In genomic region chr17:47468466-47468865, GRCm38 (mm10) we compare ENCODE assay signal across 8 mouse cellular contexts. TPM values are rescaled to one million over a fixed set of nuclear protein-coding genes. Genes with fewer than 3 reads are reported as not detected.
DNase-seq lines count a peak whose midpoint lies in the region; ATAC-seq lines count a peak whose summit lies in the region.

No protein-coding gene starts in this region.

- no peak for ATAC-seq in forebrain, embryonic 12.5 days (ENCODE audit: low FRiP score)
- ATAC-seq in intestine, embryonic 15.5 days: no peak
- no peak for ATAC-seq in neural tube, embryonic 14.5 days (ENCODE audit: low read depth)

- 8% methylated on average over 34 of the region's 34 CpGs for WGBS in forebrain, embryonic 12.5 days
- 25% methylated on average over 34 of the region's 34 CpGs for WGBS in intestine, embryonic 15.5 days
- WGBS in neural tube, embryonic 14.5 days: 5% methylated on average over 34 of the region's 34 CpGs

- no peaks in the 10 kb centered on the region for H3K36me3 ChIP-seq in forebrain, embryonic 12.5 days (replicated peaks)
- no peaks in the 10 kb centered on the region for H3K36me3 ChIP-seq in intestine, embryonic 15.5 days
- no peaks in the 10 kb centered on the region for H3K36me3 ChIP-seq in neural tube, embryonic 14.5 days (ENCODE audit: control insufficient read depth, insufficient read depth, low read length)

- peak overlapping the region; percentile 40 for H3K4me2 ChIP-seq in forebrain, embryonic 12.5 days
- H3K4me2 ChIP-seq in intestine, embryonic 15.5 days (replicated peaks): peak overlapping the region; percentile 47
- H3K4me2 ChIP-seq in neural tube, embryonic 14.5 days (ENCODE audit: low read depth, low read length): peak overlapping the region; percentile 16; the same call in 1 of the 2 replicates

- H3K27ac ChIP-seq in forebrain, embryonic 12.5 days: no peak overlapping the region
- no peak overlapping the region for H3K27ac ChIP-seq in intestine, embryonic 15.5 days
- no peak overlapping the region for H3K27ac ChIP-seq in neural tube, embryonic 14.5 days (ENCODE audit: low read depth, low read length)

- H3K9me3 ChIP-seq in forebrain, embryonic 12.5 days: no peaks in the 10 kb centered on the region
- no peaks in the 10 kb centered on the region for H3K9me3 ChIP-seq in intestine, embryonic 15.5 days
- no peaks in the 10 kb centered on the region for H3K9me3 ChIP-seq in neural tube, embryonic 14.5 days (ENCODE audit: control insufficient read depth, low read length)

- H3K27me3 ChIP-seq in forebrain, embryonic 12.5 days: peaks cover 68% of the 10 kb centered on the region
- H3K27me3 ChIP-seq in intestine, embryonic 15.5 days (replicated peaks): 0 out of 2 replicates have a peak, but pooled peaks cover 3% of the 10 kb centered on the region
- peaks cover 17% of the 10 kb centered on the region for H3K27me3 ChIP-seq in neural tube, embryonic 14.5 days (ENCODE audit: control insufficient read depth, insufficient read depth, low read length)

- peak; percentile 52 to 68 for DNase-seq in kidney, postnatal 4 days
- no peak for DNase-seq in kidney, adult 18-20 months
- DNase-seq in frontal cortex, postnatal 10 days (ENCODE audit: low spot score in 2 of 2): no peak
- DNase-seq in T-cell, adult 2 months (ENCODE audit: low spot score): no peak
- no peak for DNase-seq in left cerebral cortex, adult 8-10 months (ENCODE audit: low spot score in 2 of 2)

- H3K4me1 ChIP-seq in forebrain, embryonic 12.5 days: peaks cover 21% of the 10 kb centered on the region
- peaks cover 55% of the 10 kb centered on the region for H3K4me1 ChIP-seq in intestine, embryonic 15.5 days (replicated peaks)
- no peaks in the 10 kb centered on the region for H3K4me1 ChIP-seq in neural tube, embryonic 14.5 days (ENCODE audit: control insufficient read depth, insufficient read depth, low read length)

- H3K4me3 ChIP-seq in forebrain, embryonic 12.5 days (replicated peaks): peak overlapping the region; percentile 21
- peak overlapping the region; percentile 17 for H3K4me3 ChIP-seq in intestine, embryonic 15.5 days (replicated peaks)
- H3K4me3 ChIP-seq in neural tube, embryonic 14.5 days (ENCODE audit: low read depth, low read length): no peak overlapping the region

- no peak overlapping the region for H3K9ac ChIP-seq in forebrain, embryonic 12.5 days
- H3K9ac ChIP-seq in intestine, embryonic 15.5 days: no peak overlapping the region
- no peak overlapping the region for H3K9ac ChIP-seq in neural tube, embryonic 14.5 days (replicated peaks; ENCODE audit: low read depth, low read length)

RNA-seq across cellular contexts. Expression of gene 1700001C19Rik, which starts 31.3 kb away (rescaled TPM):
- polyA plus RNA-seq in forebrain, embryonic 12.5 days (2016; fragmentation: Nextera tagmentation; extraction: Ambion mirVana): 0.19 and 0.31 TPM in 2 replicates
- polyA plus RNA-seq in intestine, embryonic 15.5 days (2015; fragmentation: Nextera tagmentation; extraction: Ambion mirVana): 0.28 and 0.38 TPM in 2 replicates
- polyA plus RNA-seq in neural tube, embryonic 14.5 days (2014; fragmentation: Nextera tagmentation; extraction: Ambion mirVana): 0.36 and 0.42 TPM in 2 replicates
- not detected for total RNA-seq in left cerebral cortex, adult 8-10 months (2022)

RNA-seq across cellular contexts. Expression of gene AI661453, which starts 32.1 kb away (rescaled TPM):
- 0.13 and 0.19 TPM in 2 replicates for polyA plus RNA-seq in forebrain, embryonic 12.5 days (2016; fragmentation: Nextera tagmentation; extraction: Ambion mirVana)
- polyA plus RNA-seq in intestine, embryonic 15.5 days (2015; fragmentation: Nextera tagmentation; extraction: Ambion mirVana): 3.1 and 3.7 TPM in 2 replicates
- polyA plus RNA-seq in neural tube, embryonic 14.5 days (2014; fragmentation: Nextera tagmentation; extraction: Ambion mirVana): 0.21 TPM in 1 of 2 replicates, not detected in the other
- total RNA-seq in left cerebral cortex, adult 8-10 months (2022): 1 to 10 TPM in 1 of 4 experiments, under 1 TPM in 3; 0.35 to 1.4 (median 0.64) TPM

RNA-seq across cellular contexts. Expression of gene Taf8, which starts 33.6 kb away (rescaled TPM):
- polyA plus RNA-seq in forebrain, embryonic 12.5 days (2016; fragmentation: Nextera tagmentation; extraction: Ambion mirVana): 31.1 and 32.9 TPM in 2 replicates
- 20.4 and 21.9 TPM in 2 replicates for polyA plus RNA-seq in intestine, embryonic 15.5 days (2015; fragmentation: Nextera tagmentation; extraction: Ambion mirVana)
- 16.4 and 17.1 TPM in 2 replicates for polyA plus RNA-seq in neural tube, embryonic 14.5 days (2014; fragmentation: Nextera tagmentation; extraction: Ambion mirVana)
- total RNA-seq in left cerebral cortex, adult 8-10 months (2022): 10 to 100 TPM; 17.6 to 22.3 (median 19.1) TPM

RNA-seq across cellular contexts. Expression of gene Ccnd3, which starts 36.4 kb away (rescaled TPM):
- polyA plus RNA-seq in forebrain, embryonic 12.5 days (2016; fragmentation: Nextera tagmentation; extraction: Ambion mirVana): 124 and 137 TPM in 2 replicates
- 394 and 407 TPM in 2 replicates for polyA plus RNA-seq in intestine, embryonic 15.5 days (2015; fragmentation: Nextera tagmentation; extraction: Ambion mirVana)
- 49.1 and 72.4 TPM in 2 replicates for polyA plus RNA-seq in neural tube, embryonic 14.5 days (2014; fragmentation: Nextera tagmentation; extraction: Ambion mirVana)
- 10 to 100 TPM; 28.2 to 33.4 (median 30.8) TPM for total RNA-seq in left cerebral cortex, adult 8-10 months (2022)

Comparison
In these comparisons a context has a peak if more than half of its experiments do, and no peak if none do; other contexts are left out.
1. DNase-seq: peak in kidney, postnatal 4 days (2 of 2); none in kidney, adult 18-20 months (single experiment), frontal cortex, postnatal 10 days (0 of 2), T-cell, adult 2 months (single experiment) and left cerebral cortex, adult 8-10 months (0 of 2).
2. Peak in every context shown above with its lines, with median percentiles within 50 percentile points of each other: H3K4me2 ChIP-seq.